Mouse (Mus musculus) erythroblast, embryonic 14.5 days (primary cell): ENCODE measurements around the gene Map3k9. TPM values are rescaled to one million over a fixed set of nuclear protein-coding genes. Genes with fewer than 3 reads are reported as not detected.

Source experiments
- H3K27me3 ChIP-seq: 2 replicates; pipeline ENCODE4 v1.6.1; 2012; ENCODE audit warnings: inconsistent platforms; ENCODE audit not compliant: control insufficient read depth
- H3K36me3 ChIP-seq: 2 replicates; pipeline ENCODE4 v1.6.1; 2012; ENCODE audit warnings: mild to moderate bottlenecking, inconsistent platforms; ENCODE audit not compliant: control insufficient read depth
- H3K4me1 ChIP-seq: 2 replicates; pipeline ENCODE4 v1.6.1; 2012; ENCODE audit warnings: inconsistent platforms; ENCODE audit not compliant: control insufficient read depth
- H3K4me3 ChIP-seq: replicated peaks from 2 replicates; pipeline ENCODE3; 2012; ENCODE audit warnings: moderate library complexity, mild to moderate bottlenecking, inconsistent platforms
- H3K9me3 ChIP-seq: 2 replicates; pipeline ENCODE4 v1.6.1; 2012; ENCODE audit warnings: low read length, inconsistent platforms, mixed read lengths; ENCODE audit not compliant: control insufficient read depth
- GATA1 ChIP-seq: IDR thresholded peaks from 2 replicates; pipeline ENCODE4 v1.6.1; 2012; ENCODE audit warnings: low read length, inconsistent platforms, mixed read lengths
- TAL1 ChIP-seq: IDR thresholded peaks from 3 replicates; pipeline ENCODE4 v1.6.1; 2012; ENCODE audit warnings: low read length, inconsistent platforms, mixed read lengths
- polyA plus RNA-seq: library from polyadenylated mRNA; stranded (reverse); fragments of >175 nt; gene quantifications from 2 replicates; pipeline ENCODE4 v1.2.3, GENCODE M21; 2012

Gene Map3k9
- polyA plus RNA-seq, 1 experiment: not detected

DNA sequence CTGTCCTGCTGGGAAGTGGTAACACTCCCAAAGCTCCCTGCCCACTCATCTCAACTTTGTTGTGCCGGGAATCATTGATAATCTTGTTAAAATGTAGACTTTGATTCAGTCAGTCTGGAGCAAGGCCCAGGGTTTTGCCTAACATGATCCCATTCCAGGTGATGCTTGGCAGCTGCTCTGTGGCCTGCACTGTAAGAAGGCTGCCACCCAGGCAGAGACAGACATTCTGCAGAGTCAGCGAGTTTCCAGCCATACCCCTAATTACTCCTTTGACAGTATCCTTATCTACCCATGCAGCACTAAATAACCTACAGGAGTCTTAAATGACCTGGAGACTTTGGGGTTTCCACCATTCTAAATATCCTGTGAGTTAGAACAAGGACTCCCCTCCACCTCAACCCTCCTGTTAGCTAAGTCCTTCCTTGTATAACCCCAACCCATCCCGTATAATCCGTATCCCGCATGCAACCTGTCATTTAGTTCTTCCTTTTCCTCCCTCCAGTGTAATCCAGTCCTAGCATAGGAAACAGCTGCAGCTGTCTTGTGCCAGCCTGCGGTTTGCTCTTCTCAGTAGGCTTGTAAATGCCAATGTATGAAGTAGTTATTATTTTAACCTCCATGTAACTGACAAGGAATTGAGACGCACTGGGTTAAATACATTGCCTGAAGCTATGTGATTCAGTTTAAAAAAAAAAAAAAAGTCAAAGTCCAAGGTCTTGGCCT lies 101.0 kb downstream of the Map3k9 start:
- no peaks in the 10 kb centered on the region for H3K27me3 ChIP-seq
- H3K36me3 ChIP-seq: no peaks in the 10 kb centered on the region
- no peak for TF ChIP-seq TAL1
- no peak for TF ChIP-seq GATA1

DNA sequence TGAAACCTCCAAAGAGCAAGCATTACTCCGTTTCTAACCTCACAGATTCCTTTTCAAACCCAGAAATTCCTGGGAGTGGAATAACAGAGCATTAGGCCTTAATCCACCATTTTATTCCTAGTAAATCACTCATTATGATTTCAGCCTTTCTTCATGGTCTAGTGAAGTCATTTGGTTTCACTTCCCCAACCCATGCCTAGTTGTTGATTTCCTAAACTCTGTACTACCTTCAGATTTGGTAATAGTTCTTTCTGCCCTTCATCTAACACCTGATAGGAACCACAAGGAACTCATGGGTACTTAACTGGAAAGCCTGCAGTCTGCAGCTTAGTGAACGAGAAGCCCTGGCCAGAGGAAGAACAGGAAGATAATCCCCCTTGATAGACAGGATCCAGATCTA lies 105.4 kb downstream of the Map3k9 start:
- Histone ChIP-seq H3K4me3 (no peak overlapping the region), H3K36me3 (no peaks in the 10 kb centered on the region), H3K27me3 (no peaks in the 10 kb centered on the region), H3K9me3 (no peaks in the 10 kb centered on the region), H3K4me1 (no peaks in the 10 kb centered on the region)
- TF ChIP-seq TAL1: no peak
- TF ChIP-seq GATA1: no peak

More for the DNA sequence above, 101.0 kb downstream of the Map3k9 start:
- Histone ChIP-seq H3K4me1 (no peaks in the 10 kb centered on the region), H3K9me3 (no peaks in the 10 kb centered on the region), H3K4me3 (no peak overlapping the region)

Other genes with a start within 250 kb of the Map3k9 start
- gene Gm20498, start 248.3 kb downstream of the Map3k9 start, polyA plus RNA-seq: 1.8 and 3.2 TPM in 2 replicates
- 0.27 and 0.50 TPM in 2 replicates for gene Synj2bp, start 248.3 kb downstream of the Map3k9 start, polyA plus RNA-seq
- not detected in 2 replicates for gene Adam21, start 212.7 kb downstream of the Map3k9 start, polyA plus RNA-seq
- 0.29 and 0.91 TPM in 2 replicates for gene Med6, start 186.2 kb downstream of the Map3k9 start, polyA plus RNA-seq
- gene Ttc9, start 149.9 kb downstream of the Map3k9 start, polyA plus RNA-seq: not detected in 2 replicates
- 0.02 and 0.03 TPM in 2 replicates for gene Pcnx, start 78.8 kb upstream of the Map3k9 start, polyA plus RNA-seq